Mouse (Mus musculus) lung, postnatal 0 days (tissue): Measurements from ENCODE around the gene Pde2a.

ENCODE experiments used
- CTCF ChIP-seq: IDR thresholded peaks from 2 replicates; pipeline ENCODE4 v1.5.1; 2016; ENCODE audit warnings: antibody characterized with exemption, mild to moderate bottlenecking
- EP300 ChIP-seq: IDR thresholded peaks from 2 replicates; pipeline ENCODE4 v1.6.1; 2016; ENCODE audit warnings: antibody characterized with exemption, mild to moderate bottlenecking, control low read depth

DNA sequence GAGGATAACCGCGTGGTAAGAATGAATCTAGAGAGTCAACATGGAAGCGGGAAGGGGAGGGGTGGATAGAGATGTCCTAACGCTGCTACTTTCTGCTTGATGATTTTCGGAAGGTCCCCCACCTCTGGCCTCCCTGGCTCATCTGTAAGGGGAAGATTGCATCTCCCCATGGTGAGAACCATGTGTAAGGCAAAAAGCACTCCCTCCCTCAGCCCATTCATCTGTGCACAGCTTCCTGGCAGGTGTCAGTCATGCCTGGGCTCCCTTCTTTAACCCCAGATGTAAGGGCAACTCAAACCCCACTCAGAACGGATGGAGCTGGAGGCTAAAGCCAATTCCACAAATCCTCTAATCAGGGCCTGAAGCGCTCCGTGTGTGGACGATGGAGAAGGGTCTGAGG is 78.2 kb downstream of the Pde2a start:
- TF ChIP-seq CTCF (no peak), EP300 (no peak)
